ENCODE assay signal across 15 mouse cellular contexts in genomic region chr12:76479174-76479573, GRCm38 (mm10). TPM values are rescaled to one million over a fixed set of nuclear protein-coding genes. Genes with fewer than 3 reads are reported as not detected.
DNase-seq lines count a peak whose midpoint lies in the region; ATAC-seq and TF ChIP-seq lines count a peak whose summit lies in the region.
"Had no signal": no experiment of that assay in that cellular context is flagged by ENCODE, and none has a peak within 500 bp of the region (broad histone marks: within the 10 kb centered on the region; RNA-seq: fewer than 3 reads in every experiment).

No protein-coding gene starts in this region.

- WGBS in heart, embryonic 12.5 days, result 39% methylated on average over 5 of the region's 5 CpGs
- 54% methylated on average over 5 of the region's 5 CpGs for WGBS in intestine, embryonic 16.5 days
- WGBS in cerebellum, adult 2 months, result 69% methylated on average over 5 of the region's 5 CpGs

- H3K27ac ChIP-seq in heart, embryonic 12.5 days (ENCODE audit: poor library complexity, severe bottlenecking), result no peak overlapping the region
- H3K27ac ChIP-seq in intestine, embryonic 16.5 days (ENCODE audit: low read length), result peak overlapping the region; percentile 33; the same call in 1 of the 2 replicates
- H3K27ac ChIP-seq in cerebellum, adult 2 months (ENCODE audit: insufficient read depth, low read length), result no peak overlapping the region
- H3K27ac ChIP-seq: forebrain, embryonic 15.5 days; midbrain, embryonic 15.5 days; neural tube, embryonic 15.5 days had no signal

- H3K4me1 ChIP-seq in heart, embryonic 12.5 days (replicated peaks), result peaks cover 23% of the 10 kb centered on the region
- peaks cover 46% of the 10 kb centered on the region for H3K4me1 ChIP-seq in megakaryocyte, embryonic 14.5 days
- peaks cover 19% of the 10 kb centered on the region for H3K4me1 ChIP-seq in intestine, embryonic 16.5 days (ENCODE audit: control insufficient read depth, insufficient read depth, low read length)
- H3K4me1 ChIP-seq in cerebellum, adult 2 months (ENCODE audit: control insufficient read depth, insufficient read depth, low read length), result no peaks in the 10 kb centered on the region
- H3K4me1 ChIP-seq: midbrain, embryonic 15.5 days had no signal

- H3K27me3 ChIP-seq in heart, embryonic 12.5 days (replicated peaks), result no peaks in the 10 kb centered on the region
- H3K27me3 ChIP-seq in megakaryocyte, embryonic 14.5 days (replicated peaks), result peaks cover 5% of the 10 kb centered on the region
- no peaks in the 10 kb centered on the region for H3K27me3 ChIP-seq in intestine, embryonic 16.5 days (replicated peaks; ENCODE audit: control insufficient read depth, insufficient read depth, low read length)
- no peaks in the 10 kb centered on the region for H3K27me3 ChIP-seq in cerebellum, adult 2 months (ENCODE audit: control insufficient read depth, insufficient read depth, low read length)
- H3K27me3 ChIP-seq: forebrain, embryonic 15.5 days; midbrain, embryonic 15.5 days; neural tube, embryonic 15.5 days had no signal

- ATAC-seq in heart, embryonic 12.5 days (ENCODE audit: insufficient number of reproducible peaks, low FRiP score), result no peak
- no peak for ATAC-seq in megakaryocyte, adult 5-6 weeks (ENCODE audit: poor library complexity, severe bottlenecking)
- ATAC-seq in intestine, embryonic 16.5 days, result no peak
- ATAC-seq: CD4-positive, CD25-positive, alpha-beta regulatory T cell, adult 4 months; forebrain, embryonic 15.5 days; midbrain, embryonic 15.5 days had no signal

- peak overlapping the region; percentile 46 for H3K4me2 ChIP-seq in heart, embryonic 12.5 days
- 0 out of 2 replicates have a peak overlapping the region, but pooled peaks have one; percentile 0 for H3K4me2 ChIP-seq in intestine, embryonic 16.5 days (ENCODE audit: low read depth, low read length)
- H3K4me2 ChIP-seq: forebrain, embryonic 15.5 days; midbrain, embryonic 15.5 days; neural tube, embryonic 15.5 days had no signal

- TF ChIP-seq POLR2A in cerebellum, adult 2 months (IDR thresholded peaks at IDR 0.05; ENCODE audit: borderline replicate concordance, insufficient read depth, low read length), result no peak

- no peak for TF ChIP-seq CTCF in cerebellum, adult 2 months (IDR thresholded peaks at IDR 0.05; ENCODE audit: borderline replicate concordance, insufficient read depth, low read depth, low read length)

- H3K9me3 ChIP-seq in heart, embryonic 12.5 days (replicated peaks), result 0 out of 2 replicates have a peak, but pooled peaks cover 4% of the 10 kb centered on the region
- H3K9me3 ChIP-seq in megakaryocyte, embryonic 14.5 days, result peaks cover 14% of the 10 kb centered on the region
- peaks cover 3% of the 10 kb centered on the region; the same call in 1 of the 2 replicates for H3K9me3 ChIP-seq in intestine, embryonic 16.5 days (ENCODE audit: control insufficient read depth, low read length)
- H3K9me3 ChIP-seq: forebrain, embryonic 15.5 days; midbrain, embryonic 15.5 days; neural tube, embryonic 15.5 days had no signal

- no peak overlapping the region for H3K9ac ChIP-seq in heart, embryonic 12.5 days
- H3K9ac ChIP-seq in intestine, embryonic 16.5 days (ENCODE audit: low read depth, low read length), result no peak overlapping the region
- H3K9ac ChIP-seq: forebrain, embryonic 15.5 days; midbrain, embryonic 15.5 days; neural tube, embryonic 15.5 days had no signal

- H3K36me3 ChIP-seq in heart, embryonic 12.5 days, result no peaks in the 10 kb centered on the region
- H3K36me3 ChIP-seq in megakaryocyte, embryonic 14.5 days (replicated peaks; ENCODE audit: low read length), result peaks cover 5% of the 10 kb centered on the region
- no peaks in the 10 kb centered on the region for H3K36me3 ChIP-seq in intestine, embryonic 16.5 days (ENCODE audit: control insufficient read depth, insufficient read depth, low read length)
- H3K36me3 ChIP-seq: forebrain, embryonic 15.5 days; midbrain, embryonic 15.5 days; neural tube, embryonic 15.5 days had no signal

- no peak for DNase-seq in heart, adult 9 months (ENCODE audit: low spot score in 2 of 2)
- DNase-seq in cerebellum, adult 2 months, result no peak
- DNase-seq in spleen, adult 12 weeks (ENCODE audit: low spot score), result no peak
- DNase-seq in thymus, adult 18-20 months, result no peak
- DNase-seq: adrenal gland, postnatal 10 days; cerebellum, adult 11-12 months; kidney, adult 18-20 months had no signal

- H3K4me3 ChIP-seq in heart, embryonic 12.5 days, result no peak overlapping the region
- H3K4me3 ChIP-seq in megakaryocyte, embryonic 14.5 days (replicated peaks), result peak overlapping the region; percentile 76
- no peak overlapping the region for H3K4me3 ChIP-seq in intestine, embryonic 16.5 days (ENCODE audit: low read length)
- H3K4me3 ChIP-seq in cerebellum, adult 2 months (replicated peaks; ENCODE audit: insufficient read depth, low read depth, low read length), result no peak overlapping the region
- H3K4me3 ChIP-seq: forebrain, embryonic 15.5 days; midbrain, embryonic 15.5 days; neural tube, embryonic 15.5 days had no signal

RNA-seq across cellular contexts. Expression of gene Plekhg3, which starts 51.5 kb away (rescaled TPM):
- 8.2 and 10.3 TPM in 2 replicates for polyA plus RNA-seq in heart, embryonic 12.5 days (2016; fragmentation: Nextera tagmentation; extraction: Ambion mirVana)
- polyA plus RNA-seq in megakaryocyte, embryonic 14.5 days (2012; ENCODE audit: insufficient read depth, low replicate concordance), result 2.2 and 4.4 TPM in 2 replicates
- total RNA-seq in megakaryocyte, adult 5-6 weeks (2015), result 40.4 and 44.3 TPM in 2 replicates
- total RNA-seq in megakaryocyte, adult 5-6 weeks (2017), result 46.6 and 50.5 TPM in 2 replicates
- polyA plus RNA-seq in intestine, embryonic 16.5 days (2015; fragmentation: Nextera tagmentation; extraction: Ambion mirVana), result 8.8 and 9.3 TPM in 2 replicates
- polyA plus RNA-seq in cerebellum, adult 2 months (2012; rRNA removed), result 30.1 and 34.4 TPM in 2 replicates
